Mouse (Mus musculus): ENCODE results near the gene Zbtb7a. TPM values are rescaled to one million over a fixed set of nuclear protein-coding genes. Genes with fewer than 3 reads are reported as not detected.

Zbtb7a gene
- total and polyA plus RNA-seq, 2 experiments from 2014 or later, result 32.3 to 57.8 TPM

DNA sequence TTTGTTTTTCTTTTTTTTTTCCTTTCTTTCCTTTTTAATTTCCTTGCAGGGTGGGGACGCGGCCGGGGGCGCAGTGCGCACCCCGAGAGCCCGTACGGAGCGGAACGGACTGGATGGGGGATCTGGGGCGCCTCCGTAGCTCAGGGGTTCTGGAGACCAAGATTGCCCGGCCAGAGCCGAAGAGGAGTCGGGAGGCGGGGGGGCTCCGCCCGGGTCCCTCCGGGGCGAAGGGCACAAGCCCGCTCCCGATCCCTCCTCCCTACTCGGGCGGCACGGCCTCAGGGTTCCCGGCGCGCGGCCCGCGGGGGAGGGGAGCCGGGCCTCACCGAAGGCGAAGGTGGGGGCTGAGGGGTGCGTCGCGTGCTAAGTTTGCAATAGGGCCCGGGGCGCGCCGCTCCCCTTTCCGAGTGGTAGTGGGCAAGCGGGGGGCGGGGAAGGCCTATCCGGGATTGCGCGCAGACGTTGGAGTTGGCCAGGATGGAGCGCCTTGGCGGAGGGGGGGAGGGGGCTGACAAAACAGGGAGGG, 1.7 kb downstream of the Zbtb7a start:
- H3K9me3 ChIP-seq (replicated peaks; ENCODE audit: control insufficient read depth, low read length), result no peaks in the 10 kb centered on the region
- H3K4me3 ChIP-seq (ENCODE audit: low read depth, low read length), result peak overlapping the region; percentile 100
- H3K27me3 ChIP-seq (ENCODE audit: control insufficient read depth, insufficient read depth, low read length), result no peaks in the 10 kb centered on the region
- H3K36me3 ChIP-seq (replicated peaks; ENCODE audit: control insufficient read depth, insufficient read depth, low read length), result no peaks in the 10 kb centered on the region
- H3K4me2 ChIP-seq (ENCODE audit: low read depth, low read length), result peak overlapping the region; percentile 100
- H3K9ac ChIP-seq (replicated peaks; ENCODE audit: low read depth, low read length), result peak overlapping the region; percentile 98
- H3K27ac ChIP-seq (ENCODE audit: low read depth), result peak overlapping the region; percentile 99
- peak; percentile 55 for DNase-seq (ENCODE audit: low spot score)
- H3K4me1 ChIP-seq (ENCODE audit: control insufficient read depth, insufficient read depth), result peaks cover 43% of the 10 kb centered on the region
- TF ChIP-seq EP300 (IDR thresholded peaks at IDR 0.05; ENCODE audit: low read depth) (peak; percentile 24; the same call in 1 of the 2 replicates), CTCF (IDR thresholded peaks at IDR 0.05; ENCODE audit: low read depth) (no peak)
- 0% methylated on average over 42 of the region's 50 CpGs for WGBS
- ATAC-seq (ENCODE audit: insufficient read depth, low read depth), result peak; percentile 24

DNA sequence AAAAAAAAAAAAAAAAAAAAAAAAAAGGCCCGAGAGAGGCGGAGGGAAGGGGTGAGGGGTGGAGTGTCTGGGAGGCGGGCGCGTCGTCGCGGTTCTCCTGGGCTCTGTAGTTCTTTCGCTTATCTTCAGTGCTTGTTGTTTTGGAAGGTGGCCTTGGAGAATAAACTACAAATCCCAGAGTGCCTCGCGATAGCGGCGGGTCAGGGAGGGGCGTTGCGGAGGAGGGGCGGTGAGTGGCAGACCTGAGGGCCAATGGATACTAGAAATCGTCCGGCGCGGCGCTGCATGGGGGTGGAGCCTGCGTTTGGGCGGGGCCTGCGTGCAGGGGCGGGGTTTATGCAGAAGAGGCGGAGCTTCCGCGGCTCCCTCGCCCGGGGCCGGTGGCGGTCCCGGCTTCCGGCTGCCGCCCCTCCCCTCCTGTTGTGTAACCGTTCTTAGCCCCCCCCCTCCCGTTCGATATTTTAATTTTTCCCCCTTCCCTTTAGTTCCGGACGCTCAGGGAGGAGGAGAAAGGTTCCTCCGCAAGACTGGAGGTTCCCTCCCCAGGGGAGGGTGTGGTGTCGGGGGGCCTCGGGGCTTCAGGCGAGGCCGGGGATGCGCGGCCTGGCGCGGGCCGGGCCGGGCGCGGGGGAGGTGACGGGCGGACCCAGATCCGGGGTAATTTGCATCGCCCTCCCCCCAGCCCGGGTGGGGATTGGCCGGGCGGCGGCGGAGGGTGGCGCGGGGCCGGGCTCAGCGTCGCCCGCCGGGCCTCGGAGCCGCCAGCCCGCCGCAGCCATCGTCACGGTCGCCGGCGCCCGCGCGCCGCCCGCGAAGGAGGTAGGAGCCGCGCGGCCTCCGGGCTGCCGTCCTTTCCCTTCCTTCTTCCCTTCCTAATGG, 2.5 kb downstream of the Zbtb7a start:
- H3K4me1 ChIP-seq (ENCODE audit: control insufficient read depth, insufficient read depth), result peaks cover 49% of the 10 kb centered on the region
- peak overlapping the region; percentile 99 for H3K27ac ChIP-seq (ENCODE audit: low read depth)
- H3K4me3 ChIP-seq (ENCODE audit: low read depth, low read length), result peak overlapping the region; percentile 100
- WGBS, result under 1% methylated on average over 75 of the region's 89 CpGs
- H3K4me2 ChIP-seq (ENCODE audit: low read depth, low read length), result peak overlapping the region; percentile 100
- H3K9me3 ChIP-seq (replicated peaks; ENCODE audit: control insufficient read depth, low read length), result no peaks in the 10 kb centered on the region
- H3K27me3 ChIP-seq (ENCODE audit: control insufficient read depth, insufficient read depth, low read length), result no peaks in the 10 kb centered on the region
- 0 out of 2 replicates have a peak, but pooled peaks cover 3% of the 10 kb centered on the region for H3K36me3 ChIP-seq (replicated peaks; ENCODE audit: control insufficient read depth, insufficient read depth, low read length)
- H3K9ac ChIP-seq (replicated peaks; ENCODE audit: low read depth, low read length), result peak overlapping the region; percentile 98
- peak; percentile 98 for DNase-seq (ENCODE audit: low spot score)
- 0 out of 2 replicates have a peak, but pooled peaks have one; percentile 1 for TF ChIP-seq EP300 (IDR thresholded peaks at IDR 0.05; ENCODE audit: low read depth)
- TF ChIP-seq CTCF (IDR thresholded peaks at IDR 0.05; ENCODE audit: low read depth), result no peak
- peak; percentile 88 for ATAC-seq (ENCODE audit: insufficient read depth, low read depth)

DNA sequence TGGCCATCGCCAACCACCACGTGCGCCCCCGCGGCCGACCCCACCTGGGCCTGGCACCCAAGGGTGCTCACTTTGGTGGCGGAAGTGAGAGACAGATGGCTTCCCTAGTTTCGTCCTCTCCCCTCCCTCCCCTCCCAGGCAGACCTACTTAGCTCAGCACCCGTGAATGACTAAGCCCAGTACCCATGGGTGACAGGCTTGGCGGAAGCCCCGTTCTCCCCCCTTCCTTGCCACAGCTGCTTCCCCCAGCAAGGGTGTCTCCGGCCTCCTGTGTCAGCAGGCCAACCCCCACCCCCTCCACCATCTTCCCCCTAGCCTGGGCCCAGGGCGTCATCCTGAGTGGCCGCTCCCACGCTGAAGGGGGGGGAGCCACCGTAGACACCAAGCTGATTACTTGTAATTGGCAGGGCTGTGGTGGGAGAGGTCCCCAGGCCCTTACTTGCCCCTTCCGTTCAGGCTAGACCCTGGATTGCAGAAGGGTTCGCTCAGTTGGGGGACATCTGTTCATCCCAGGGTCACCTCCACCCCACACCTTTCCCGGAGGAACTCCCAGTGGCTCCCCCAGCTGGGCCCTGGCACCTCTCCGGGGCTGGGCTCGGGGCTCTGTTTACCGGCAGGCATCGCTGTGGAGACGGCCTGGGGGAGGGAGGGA, 3.2 kb downstream of the Zbtb7a start:
- H3K4me1 ChIP-seq (ENCODE audit: control insufficient read depth, insufficient read depth), result peaks cover 55% of the 10 kb centered on the region
- DNase-seq (ENCODE audit: low spot score), result peak; percentile 54
- peak overlapping the region; percentile 92 for H3K27ac ChIP-seq (ENCODE audit: low read depth)
- 2% methylated on average over 19 of the region's 24 CpGs for WGBS
- H3K36me3 ChIP-seq (replicated peaks; ENCODE audit: control insufficient read depth, insufficient read depth, low read length), result 0 out of 2 replicates have a peak, but pooled peaks cover 3% of the 10 kb centered on the region
- no peaks in the 10 kb centered on the region for H3K9me3 ChIP-seq (replicated peaks; ENCODE audit: control insufficient read depth, low read length)
- TF ChIP-seq EP300 (IDR thresholded peaks at IDR 0.05; ENCODE audit: low read depth), result peak; percentile 38; the same call in 1 of the 2 replicates
- TF ChIP-seq CTCF (IDR thresholded peaks at IDR 0.05; ENCODE audit: low read depth), result no peak
- ATAC-seq (ENCODE audit: insufficient read depth, low read depth), result peak; percentile 1; the same call in 1 of the 2 replicates
- peak overlapping the region; percentile 92 for H3K4me2 ChIP-seq (ENCODE audit: low read depth, low read length)
- peak overlapping the region; percentile 80 for H3K9ac ChIP-seq (replicated peaks; ENCODE audit: low read depth, low read length)
- H3K4me3 ChIP-seq (ENCODE audit: low read depth, low read length), result peak overlapping the region; percentile 74
- no peaks in the 10 kb centered on the region for H3K27me3 ChIP-seq (ENCODE audit: control insufficient read depth, insufficient read depth, low read length)

DNA sequence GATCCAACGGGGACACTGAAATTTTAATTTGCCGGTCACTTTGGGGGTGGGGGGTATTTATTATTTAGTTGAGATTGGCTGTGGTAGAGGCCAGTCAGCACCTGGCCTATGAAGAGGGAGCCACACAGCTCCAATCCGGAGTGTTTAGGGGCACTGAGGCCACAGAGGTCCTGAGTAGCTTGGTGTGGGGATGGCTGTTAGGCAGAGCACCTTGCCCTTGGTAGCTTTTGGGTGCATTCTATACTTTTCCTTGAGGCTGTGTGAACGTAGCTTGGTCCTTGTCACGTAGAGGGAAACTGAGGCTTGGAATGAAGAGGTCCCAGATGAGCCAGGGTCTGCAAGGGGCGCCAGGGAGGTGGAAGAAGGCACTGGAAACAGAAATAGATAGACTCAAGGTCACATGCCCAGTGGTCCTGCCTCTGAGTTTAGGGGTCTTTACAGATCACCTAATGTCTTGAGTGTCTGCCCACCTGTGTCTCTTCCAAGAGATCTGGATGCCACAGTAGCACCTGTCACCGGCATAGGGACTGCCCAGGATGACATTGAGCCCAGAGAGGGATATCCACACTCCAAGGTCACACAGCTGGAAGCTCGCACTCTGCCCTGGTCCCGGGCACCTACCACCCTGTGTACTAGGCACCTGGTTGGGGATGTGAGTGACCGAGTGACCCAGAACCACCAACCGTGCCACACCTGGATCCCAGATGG, 4.0 kb downstream of the Zbtb7a start:
- peak overlapping the region; percentile 74 for H3K4me3 ChIP-seq (ENCODE audit: low read depth, low read length)
- peaks cover 9% of the 10 kb centered on the region for H3K36me3 ChIP-seq (replicated peaks; ENCODE audit: control insufficient read depth, insufficient read depth, low read length)
- peaks cover 55% of the 10 kb centered on the region for H3K4me1 ChIP-seq (ENCODE audit: control insufficient read depth, insufficient read depth)
- H3K9me3 ChIP-seq (replicated peaks; ENCODE audit: control insufficient read depth, low read length), result no peaks in the 10 kb centered on the region
- peak overlapping the region; percentile 92 for H3K4me2 ChIP-seq (ENCODE audit: low read depth, low read length)
- DNase-seq (ENCODE audit: low spot score) (peak; percentile 17), ATAC-seq (ENCODE audit: insufficient read depth, low read depth) (no peak)
- WGBS, result 50% methylated on average over 11 of the region's 11 CpGs
- peak overlapping the region; percentile 92 for H3K27ac ChIP-seq (ENCODE audit: low read depth)
- no peak for TF ChIP-seq EP300 (IDR thresholded peaks at IDR 0.05; ENCODE audit: low read depth)
- no peak for TF ChIP-seq CTCF (IDR thresholded peaks at IDR 0.05; ENCODE audit: low read depth)
- no peaks in the 10 kb centered on the region for H3K27me3 ChIP-seq (ENCODE audit: control insufficient read depth, insufficient read depth, low read length)
- peak overlapping the region; percentile 80 for H3K9ac ChIP-seq (replicated peaks; ENCODE audit: low read depth, low read length)

DNA sequence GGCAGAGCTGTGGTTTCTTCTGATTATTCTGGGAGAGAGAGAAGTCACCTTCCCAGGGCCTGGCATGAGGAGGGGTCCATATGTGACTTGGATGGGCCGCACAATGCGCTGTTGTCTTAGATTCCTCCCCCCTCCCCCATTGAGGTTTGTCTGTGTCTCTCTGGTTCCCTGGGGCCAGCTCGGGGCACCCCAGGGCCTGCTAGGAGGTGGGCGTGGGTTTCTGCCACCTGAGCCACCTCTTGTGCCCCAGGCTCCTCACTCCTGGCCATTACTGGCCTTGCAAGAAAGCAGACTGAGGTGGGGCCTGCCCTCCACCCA, 4.5 kb downstream of the Zbtb7a start:
- Histone ChIP-seq H3K27ac (ENCODE audit: low read depth) (peak overlapping the region; percentile 92; the same call in 1 of the 2 replicates), H3K4me1 (ENCODE audit: control insufficient read depth, insufficient read depth) (peaks cover 55% of the 10 kb centered on the region), H3K4me3 (ENCODE audit: low read depth, low read length) (peak overlapping the region; percentile 74), H3K36me3 (replicated peaks; ENCODE audit: control insufficient read depth, insufficient read depth, low read length) (peaks cover 14% of the 10 kb centered on the region), H3K9ac (replicated peaks; ENCODE audit: low read depth, low read length) (peak overlapping the region; percentile 80), H3K27me3 (ENCODE audit: control insufficient read depth, insufficient read depth, low read length) (no peaks in the 10 kb centered on the region), H3K9me3 (replicated peaks; ENCODE audit: control insufficient read depth, low read length) (no peaks in the 10 kb centered on the region), H3K4me2 (ENCODE audit: low read depth, low read length) (peak overlapping the region; percentile 92)
- TF ChIP-seq CTCF (IDR thresholded peaks at IDR 0.05; ENCODE audit: low read depth) (no peak), EP300 (IDR thresholded peaks at IDR 0.05; ENCODE audit: low read depth) (no peak)
- WGBS, result 83% methylated on average over 4 of the region's 4 CpGs
- DNase-seq (ENCODE audit: low spot score), result no peak
- no peak for ATAC-seq (ENCODE audit: insufficient read depth, low read depth)

All from heart, postnatal 0 days (tissue).